8 mouse cellular contexts compared by ENCODE assay signal in genomic region chr13:63272602-63273229, GRCm38 (mm10).
DNase-seq lines count a peak whose midpoint lies in the region; ATAC-seq and TF ChIP-seq lines count a peak whose summit lies in the region.

No protein-coding gene starts in this region.

- TF ChIP-seq POLR2A in ES-Bruce4 (IDR thresholded peaks at IDR 0.05; ENCODE audit: insufficient read depth, low read length), result peak; percentile 90

- peak; percentile 95 for ATAC-seq in intestine, embryonic 16.5 days
- peak; percentile 95 for ATAC-seq in liver, embryonic 16.5 days (ENCODE audit: low read depth)
- no peak for ATAC-seq in megakaryocyte-erythroid progenitor cell, adult 5-6 weeks (replicated peaks; ENCODE audit: low FRiP score, low TSS enrichment, poor library complexity, severe bottlenecking)
- no peak for ATAC-seq in activated CD4-positive, CD25-positive, alpha-beta regulatory T cell, adult 4 months

- H3K9ac ChIP-seq in ES-Bruce4 (ENCODE audit: low read depth, poor library complexity, severe bottlenecking), result peak overlapping the region; percentile 55
- H3K9ac ChIP-seq in intestine, embryonic 16.5 days (ENCODE audit: low read depth, low read length), result peak overlapping the region; percentile 74
- H3K9ac ChIP-seq in liver, embryonic 16.5 days (ENCODE audit: low read depth, low read length), result no peak overlapping the region; the same call in 1 of the 2 replicates

- 6% methylated on average over 27 of the region's 27 CpGs for WGBS in intestine, embryonic 16.5 days
- WGBS in liver, embryonic 16.5 days (ENCODE audit: insufficient replicate concordance), result 29% methylated on average over 27 of the region's 27 CpGs

- TF ChIP-seq EP300 in ES-Bruce4 (IDR thresholded peaks at IDR 0.05; ENCODE audit: insufficient read depth, low read depth, low read length), result peak; percentile 94

- H3K36me3 ChIP-seq in ES-Bruce4 (ENCODE audit: control insufficient read depth, insufficient read depth, low read length, poor library complexity, severe bottlenecking), result 0 out of 2 replicates have a peak, but pooled peaks cover 3% of the 10 kb centered on the region
- no peaks in the 10 kb centered on the region for H3K36me3 ChIP-seq in intestine, embryonic 16.5 days (ENCODE audit: control insufficient read depth, insufficient read depth, low read length)
- H3K36me3 ChIP-seq in liver, embryonic 16.5 days (ENCODE audit: control insufficient read depth, insufficient read depth), result no peaks in the 10 kb centered on the region

- peaks cover 4% of the 10 kb centered on the region for H3K4me1 ChIP-seq in ES-Bruce4 (ENCODE audit: control insufficient read depth, insufficient read depth, low read length)
- peaks cover 34% of the 10 kb centered on the region for H3K4me1 ChIP-seq in brown adipose tissue, adult 24 weeks (ENCODE audit: control insufficient read depth, insufficient read depth, insufficient read length, low read length)
- H3K4me1 ChIP-seq in intestine, embryonic 16.5 days (ENCODE audit: control insufficient read depth, insufficient read depth, low read length), result peaks cover 30% of the 10 kb centered on the region
- peaks cover 14% of the 10 kb centered on the region for H3K4me1 ChIP-seq in liver, embryonic 16.5 days (ENCODE audit: control insufficient read depth, low read depth, low read length)

- peak overlapping the region; percentile 61 for H3K4me2 ChIP-seq in intestine, embryonic 16.5 days (ENCODE audit: low read depth, low read length)
- peak overlapping the region; percentile 56 for H3K4me2 ChIP-seq in liver, embryonic 16.5 days (ENCODE audit: low read depth, low read length)

- H3K27me3 ChIP-seq in ES-Bruce4 (ENCODE audit: control insufficient read depth, insufficient read depth, low read length, poor library complexity, severe bottlenecking), result no peaks in the 10 kb centered on the region
- no peaks in the 10 kb centered on the region for H3K27me3 ChIP-seq in intestine, embryonic 16.5 days (replicated peaks; ENCODE audit: control insufficient read depth, insufficient read depth, low read length)
- no peaks in the 10 kb centered on the region for H3K27me3 ChIP-seq in liver, embryonic 16.5 days (ENCODE audit: control insufficient read depth, insufficient read depth, low read depth, low read length)

- DNase-seq in gonadal fat pad, adult 2 months (ENCODE audit: low read depth), result peak; percentile 92
- peak; percentile 72 for DNase-seq in ovary, adult 18-20 months (ENCODE audit: low spot score)

- H3K27ac ChIP-seq in ES-Bruce4 (ENCODE audit: insufficient read depth, low read length), result peak overlapping the region; percentile 99
- H3K27ac ChIP-seq in brown adipose tissue, adult 24 weeks (replicated peaks; ENCODE audit: low read depth, low read length), result peak overlapping the region; percentile 70
- H3K27ac ChIP-seq in intestine, embryonic 16.5 days (ENCODE audit: low read length), result peak overlapping the region; percentile 97
- peak overlapping the region; percentile 60 for H3K27ac ChIP-seq in liver, embryonic 16.5 days (ENCODE audit: low read length)

- TF ChIP-seq CTCF in ES-Bruce4 (IDR thresholded peaks at IDR 0.05; ENCODE audit: low read depth, low read length), result no peak

- H3K4me3 ChIP-seq in ES-Bruce4 (ENCODE audit: low read depth, low read length), result peak overlapping the region; percentile 89
- H3K4me3 ChIP-seq in brown adipose tissue, adult 24 weeks (ENCODE audit: insufficient read depth, low read depth, low read length), result peak overlapping the region; percentile 64
- H3K4me3 ChIP-seq in intestine, embryonic 16.5 days (ENCODE audit: low read length), result peak overlapping the region; percentile 56
- H3K4me3 ChIP-seq in liver, embryonic 16.5 days (ENCODE audit: low read depth, low read length), result peak overlapping the region; percentile 40

- no peaks in the 10 kb centered on the region for H3K9me3 ChIP-seq in ES-Bruce4 (replicated peaks; ENCODE audit: control insufficient read depth, insufficient read depth, low read length, poor library complexity, severe bottlenecking)
- no peaks in the 10 kb centered on the region for H3K9me3 ChIP-seq in intestine, embryonic 16.5 days (ENCODE audit: control insufficient read depth, low read length)
- no peaks in the 10 kb centered on the region for H3K9me3 ChIP-seq in liver, embryonic 16.5 days (replicated peaks; ENCODE audit: control insufficient read depth, low read length)

Comparison
In these comparisons a context has a peak if more than half of its experiments do, and no peak if none do; other contexts are left out.
1. ATAC-seq: peak in intestine, embryonic 16.5 days (single experiment) and liver, embryonic 16.5 days (single experiment); none in megakaryocyte-erythroid progenitor cell, adult 5-6 weeks (single experiment) and activated CD4-positive, CD25-positive, alpha-beta regulatory T cell, adult 4 months (single experiment).
2. Peak in every context shown above with its lines, with median percentiles within 50 percentile points of each other: H3K27ac ChIP-seq and H3K4me3 ChIP-seq.